Mouse (Mus musculus) kidney, embryonic 16.5 days (tissue): ENCODE data around the gene Pla2g4d. TPM values are rescaled to one million over a fixed set of nuclear protein-coding genes. Genes with fewer than 3 reads are reported as not detected.

Experiments used
- ATAC-seq: fragments of 200-750 bp; cut with Nextera tagmentation; 2 replicates; pipeline ENCODE4 v1.8.0; 2017; ENCODE audit warnings: moderate TSS enrichment; ENCODE audit not compliant: low FRiP score, low TSS enrichment
- H3K27ac ChIP-seq: fragments of 300-500 bp; sonication (generic); 2 replicates; pipeline ENCODE4 v1.5.1; 2014; ENCODE audit warnings: low read length
- H3K27me3 ChIP-seq: fragments of 300-500 bp; sonication (generic); 2 replicates; pipeline ENCODE4 v1.6.1; 2014; ENCODE audit warnings: low read length, control low read depth, mixed read lengths; ENCODE audit not compliant: insufficient read depth
- H3K36me3 ChIP-seq: fragments of 300-500 bp; sonication (generic); 2 replicates; pipeline ENCODE4 v1.6.1; 2014; ENCODE audit warnings: low read length, control low read depth, mixed read lengths; ENCODE audit not compliant: insufficient read depth
- H3K4me1 ChIP-seq: fragments of 300-500 bp; sonication (generic); 2 replicates; pipeline ENCODE4 v1.6.1; 2014; ENCODE audit warnings: low read length, control low read depth, mixed read lengths; ENCODE audit not compliant: insufficient read depth
- H3K4me2 ChIP-seq: fragments of 300-500 bp; sonication (generic); replicated peaks from 2 replicates; pipeline ENCODE4 v1.6.1; 2014; ENCODE audit warnings: low read depth, low read length
- H3K4me3 ChIP-seq: fragments of 300-500 bp; sonication (generic); 2 replicates; pipeline ENCODE4 v1.5.1; 2014; ENCODE audit warnings: mild to moderate bottlenecking, low read length
- H3K9ac ChIP-seq: fragments of 300-500 bp; sonication (generic); replicated peaks from 2 replicates; pipeline ENCODE4 v1.6.1; 2014; ENCODE audit warnings: low read length
- H3K9me3 ChIP-seq: fragments of 300-500 bp; sonication (generic); 2 replicates; pipeline ENCODE4 v1.6.1; 2016; ENCODE audit warnings: low read length, control low read depth
- WGBS: fragments of 180-500 bp; shearing (Covaris S2); extraction: QIAGEN DNeasy Blood & Tissue Kit; methylation state at CpG from one replicate; pipeline ENCODE4 v1.1.7; 2014; 5-methylcytosine and 5-hydroxymethylcytosine counted together
- polyA plus RNA-seq: library from polyadenylated mRNA; unstranded; fragments of >200 nt; fragmentation: Nextera tagmentation; extraction: Ambion mirVana; gene quantifications from 2 replicates; pipeline ENCODE4 v1.2.1, GENCODE M21; 2015

Pla2g4d gene
- polyA plus RNA-seq, 1 experiment from 2014 or later, result 0.14 TPM

GRCm38 (mm10) chr2:120296160-120296559 is 7.2 kb upstream of the Pla2g4d start:
- Histone ChIP-seq H3K9me3 (no peaks in the 10 kb centered on the region), H3K4me1 (no peaks in the 10 kb centered on the region), H3K4me2 (no peak overlapping the region), H3K4me3 (no peak overlapping the region), H3K36me3 (no peaks in the 10 kb centered on the region), H3K9ac (no peak overlapping the region), H3K27ac (no peak overlapping the region), H3K27me3 (no peaks in the 10 kb centered on the region)
- 11% methylated on average over 2 of the region's 2 CpGs for WGBS
- no peak for ATAC-seq

GRCm38 (mm10) chr2:120291471-120292078 is 2.6 kb upstream of the Pla2g4d start:
- Histone ChIP-seq H3K27ac (no peak overlapping the region), H3K36me3 (no peaks in the 10 kb centered on the region), H3K4me1 (no peaks in the 10 kb centered on the region), H3K27me3 (no peaks in the 10 kb centered on the region), H3K9me3 (no peaks in the 10 kb centered on the region), H3K4me3 (no peak overlapping the region), H3K4me2 (no peak overlapping the region), H3K9ac (no peak overlapping the region)
- no peak for ATAC-seq
- 80% methylated on average over 8 of the region's 9 CpGs for WGBS

- ATAC-seq, result no peak
- 95% methylated on average over 3 of the region's 3 CpGs for WGBS
Measured at GRCm38 (mm10) chr2:120288401-120288800, 596 bp downstream of the Pla2g4d start.

GRCm38 (mm10) chr2:120285639-120286038 is 3.4 kb downstream of the Pla2g4d start:
- H3K9me3 ChIP-seq, result no peaks in the 10 kb centered on the region
- H3K27me3 ChIP-seq, result no peaks in the 10 kb centered on the region
- no peak overlapping the region for H3K27ac ChIP-seq
- H3K4me2 ChIP-seq, result no peak overlapping the region
- no peak overlapping the region for H3K9ac ChIP-seq
- ATAC-seq, result no peak
- no peaks in the 10 kb centered on the region for H3K36me3 ChIP-seq
- H3K4me1 ChIP-seq, result no peaks in the 10 kb centered on the region
- WGBS, result 44% methylated on average over 4 of the region's 4 CpGs
- no peak overlapping the region for H3K4me3 ChIP-seq

More at GRCm38 (mm10) chr2:120288401-120288800, 596 bp downstream of the Pla2g4d start:
- Histone ChIP-seq H3K9ac (no peak overlapping the region), H3K27ac (no peak overlapping the region), H3K4me1 (no peaks in the 10 kb centered on the region), H3K27me3 (no peaks in the 10 kb centered on the region), H3K4me3 (no peak overlapping the region), H3K36me3 (no peaks in the 10 kb centered on the region), H3K4me2 (no peak overlapping the region), H3K9me3 (no peaks in the 10 kb centered on the region)

GRCm38 (mm10) chr2:120284705-120285104 is 4.3 kb downstream of the Pla2g4d start:
- H3K9ac ChIP-seq, result no peak overlapping the region
- no peak overlapping the region for H3K4me2 ChIP-seq
- no peak overlapping the region for H3K4me3 ChIP-seq
- no peak overlapping the region for H3K27ac ChIP-seq
- no peak for ATAC-seq
- no peaks in the 10 kb centered on the region for H3K36me3 ChIP-seq
- no peaks in the 10 kb centered on the region for H3K4me1 ChIP-seq
- H3K9me3 ChIP-seq, result no peaks in the 10 kb centered on the region
- no peaks in the 10 kb centered on the region for H3K27me3 ChIP-seq

- ATAC-seq, result no peak
Measured at GRCm38 (mm10) chr2:120284094-120284493, 4.9 kb downstream of the Pla2g4d start.

GRCm38 (mm10) chr2:120283550-120283949 is 5.4 kb downstream of the Pla2g4d start:
- Histone ChIP-seq H3K36me3 (no peaks in the 10 kb centered on the region), H3K27me3 (no peaks in the 10 kb centered on the region), H3K9me3 (no peaks in the 10 kb centered on the region), H3K4me1 (no peaks in the 10 kb centered on the region), H3K9ac (no peak overlapping the region), H3K4me3 (no peak overlapping the region), H3K4me2 (no peak overlapping the region), H3K27ac (no peak overlapping the region)
- no peak for ATAC-seq
- 29% methylated on average over 6 of the region's 6 CpGs for WGBS

More at GRCm38 (mm10) chr2:120284094-120284493, 4.9 kb downstream of the Pla2g4d start:
- Histone ChIP-seq H3K4me2 (no peak overlapping the region), H3K36me3 (no peaks in the 10 kb centered on the region), H3K27ac (no peak overlapping the region), H3K4me1 (no peaks in the 10 kb centered on the region), H3K9me3 (no peaks in the 10 kb centered on the region), H3K4me3 (no peak overlapping the region), H3K27me3 (no peaks in the 10 kb centered on the region), H3K9ac (no peak overlapping the region)
- WGBS, result 78% methylated on average over 5 of the region's 5 CpGs

GRCm38 (mm10) chr2:120281221-120281620 is 7.8 kb downstream of the Pla2g4d start:
- no peak overlapping the region for H3K27ac ChIP-seq
- no peak for ATAC-seq
- H3K36me3 ChIP-seq, result no peaks in the 10 kb centered on the region
- no peak overlapping the region for H3K4me3 ChIP-seq
- no peak overlapping the region for H3K4me2 ChIP-seq
- no peaks in the 10 kb centered on the region for H3K4me1 ChIP-seq
- WGBS, result 44% methylated on average over 3 of the region's 3 CpGs
- no peak overlapping the region for H3K9ac ChIP-seq
- no peaks in the 10 kb centered on the region for H3K9me3 ChIP-seq
- no peaks in the 10 kb centered on the region for H3K27me3 ChIP-seq

- Histone ChIP-seq H3K27ac (no peak overlapping the region), H3K4me2 (no peak overlapping the region), H3K4me3 (no peak overlapping the region), H3K36me3 (no peaks in the 10 kb centered on the region), H3K9ac (no peak overlapping the region), H3K9me3 (no peaks in the 10 kb centered on the region), H3K4me1 (no peaks in the 10 kb centered on the region), H3K27me3 (no peaks in the 10 kb centered on the region)
- no peak for ATAC-seq
- 16% methylated on average over 8 of the region's 8 CpGs for WGBS
Measured at GRCm38 (mm10) chr2:120279961-120280360, 9.0 kb downstream of the Pla2g4d start.

GRCm38 (mm10) chr2:120276951-120277350 is 12.0 kb downstream of the Pla2g4d start:
- Histone ChIP-seq H3K27ac (no peak overlapping the region), H3K4me1 (no peaks in the 10 kb centered on the region), H3K9me3 (no peaks in the 10 kb centered on the region), H3K4me3 (no peak overlapping the region), H3K9ac (no peak overlapping the region), H3K4me2 (no peak overlapping the region), H3K27me3 (no peaks in the 10 kb centered on the region), H3K36me3 (no peaks in the 10 kb centered on the region)
- ATAC-seq, result no peak
- 80% methylated on average over 4 of the region's 4 CpGs for WGBS
